Mouse (Mus musculus) lung, adult 2 months (tissue): ENCODE measurements around the gene Hap1. TPM values are rescaled to one million over a fixed set of nuclear protein-coding genes. Genes with fewer than 3 reads are reported as not detected.

Experiments used
- DNase-seq: peaks from one replicate; pipeline ENCODE4 v3.0.0; 2022
- H3K4me1 ChIP-seq: fragments of 200-500 bp; 2 replicates; pipeline ENCODE4 v1.6.1; 2011; ENCODE audit warnings: low read length; ENCODE audit not compliant: control insufficient read depth, insufficient read depth
- H3K4me3 ChIP-seq: fragments of 200-500 bp; replicated peaks from 2 replicates; pipeline ENCODE3; 2011; ENCODE audit warnings: low read depth, mild to moderate bottlenecking, control low read depth, low read length; ENCODE audit errors: extremely low read depth
- CTCF ChIP-seq: fragments of 200-500 bp; IDR thresholded peaks from 2 replicates; pipeline ENCODE4 v1.5.1; 2011; ENCODE audit warnings: mild to moderate bottlenecking, low read length, control low read depth; ENCODE audit not compliant: insufficient read depth
- POLR2A ChIP-seq: fragments of 200-500 bp; IDR thresholded peaks from 2 replicates; pipeline ENCODE4 v1.6.1; 2011; ENCODE audit warnings: low read depth, mild to moderate bottlenecking, control low read depth, low read length, borderline replicate concordance; ENCODE audit errors: extremely low read depth
- WGBS: fragments of 180-500 bp; shearing (Covaris S2); methylation state at CpG from one replicate; pipeline ENCODE4 v1.1.7; 2018; 5-methylcytosine and 5-hydroxymethylcytosine counted together
- polyA plus RNA-seq: library from polyadenylated mRNA; depleted of rRNA; stranded (reverse); fragments of >200 nt; gene quantifications from 2 replicates; pipeline ENCODE4 v1.2.3, GENCODE M21; 2012; rRNA removed

Gene Hap1
- 9.3 and 14.3 TPM in 2 replicates for polyA plus RNA-seq

GRCm38 (mm10) chr11:100355972-100356818, at the start of gene Hap1:
Hap1 (minus strand) TSS chr11:100356128.
- 2% methylated on average over 49 of the region's 49 CpGs for WGBS
- peak within 1 kb of the TSS; percentile 82 for H3K4me3 ChIP-seq
- peak; percentile 70 for DNase-seq
- TF ChIP-seq CTCF: no peak
- peak; percentile 47; the same call in 1 of the 2 replicates for TF ChIP-seq POLR2A
- H3K4me1 ChIP-seq: no peaks in the 10 kb centered on the region

- TF ChIP-seq CTCF (no peak), POLR2A (no peak)
- WGBS: 95% methylated on average over 3 of the region's 3 CpGs
- DNase-seq: no peak
- H3K4me3 ChIP-seq: no peak overlapping the region
- H3K4me1 ChIP-seq: peaks cover 14% of the 10 kb centered on the region
These were observed 48.6 kb upstream of the Hap1 start for GRCm38 (mm10) chr11:100404456-100405074.

GRCm38 (mm10) chr11:100403445-100404134, 47.7 kb upstream of the Hap1 start:
- Histone ChIP-seq H3K4me1 (peaks cover 14% of the 10 kb centered on the region), H3K4me3 (no peak overlapping the region)
- TF ChIP-seq CTCF: no peak
- no peak for TF ChIP-seq POLR2A
- DNase-seq: peak; percentile 25
- WGBS: 42% methylated on average over 10 of the region's 10 CpGs

- TF ChIP-seq POLR2A (no peak), CTCF (no peak)
- peak; percentile 38 for DNase-seq
- 55% methylated on average over 2 of the region's 2 CpGs for WGBS
- Histone ChIP-seq H3K4me1 (peaks cover 20% of the 10 kb centered on the region), H3K4me3 (no peak overlapping the region)
These were observed 46.8 kb upstream of the Hap1 start for GRCm38 (mm10) chr11:100402682-100403081.

- no peak for TF ChIP-seq CTCF
- no peak for TF ChIP-seq POLR2A
- Histone ChIP-seq H3K4me1 (peaks cover 20% of the 10 kb centered on the region), H3K4me3 (no peak overlapping the region)
- DNase-seq: peak; percentile 28
- WGBS: 36% methylated on average over 6 of the region's 6 CpGs
These were observed 46.3 kb upstream of the Hap1 start for GRCm38 (mm10) chr11:100402240-100402639.

- H3K4me1 ChIP-seq: peaks cover 20% of the 10 kb centered on the region
- no peak for TF ChIP-seq CTCF
- TF ChIP-seq POLR2A: no peak
- no peak for DNase-seq
- 72% methylated on average over 6 of the region's 6 CpGs for WGBS
- H3K4me3 ChIP-seq: no peak overlapping the region
These were observed 44.9 kb upstream of the Hap1 start for GRCm38 (mm10) chr11:100400842-100401241.

GRCm38 (mm10) chr11:100399727-100400538, 44.0 kb upstream of the Hap1 start:
- Histone ChIP-seq H3K4me3 (no peak overlapping the region), H3K4me1 (peaks cover 22% of the 10 kb centered on the region)
- TF ChIP-seq POLR2A (no peak), CTCF (no peak)
- no peak for DNase-seq
- WGBS: 53% methylated on average over 12 of the region's 12 CpGs

- peaks cover 27% of the 10 kb centered on the region for H3K4me1 ChIP-seq
- 43% methylated on average over 9 of the region's 9 CpGs for WGBS
- DNase-seq: peak; percentile 25
- no peak for TF ChIP-seq CTCF
- no peak for TF ChIP-seq POLR2A
- no peak overlapping the region for H3K4me3 ChIP-seq
These were observed 43.4 kb upstream of the Hap1 start for GRCm38 (mm10) chr11:100399320-100399719.

GRCm38 (mm10) chr11:100398517-100398916, 42.6 kb upstream of the Hap1 start:
- DNase-seq: no peak
- TF ChIP-seq POLR2A: no peak
- TF ChIP-seq CTCF: no peak
- peaks cover 32% of the 10 kb centered on the region for H3K4me1 ChIP-seq
- H3K4me3 ChIP-seq: no peak overlapping the region
- WGBS: 86% methylated on average over 7 of the region's 7 CpGs
